Mouse (Mus musculus) forebrain, embryonic 16.5 days (tissue): ENCODE data around the gene Ablim1. TPM values are rescaled to one million over a fixed set of nuclear protein-coding genes. Genes with fewer than 3 reads are reported as not detected.

Source experiments
- ATAC-seq: fragments of 200-750 bp; cut with Nextera tagmentation; 2 replicates; pipeline ENCODE4 v1.8.0; 2017; ENCODE audit warnings: mild to moderate bottlenecking, moderate library complexity
- H3K27ac ChIP-seq: fragments of 300-500 bp; sonication (generic); 2 replicates; pipeline ENCODE4 v1.5.1; 2014; ENCODE audit warnings: low read length, control low read depth
- H3K27me3 ChIP-seq: fragments of 300-500 bp; sonication (generic); replicated peaks from 2 replicates; pipeline ENCODE4 v1.6.1; 2014; ENCODE audit warnings: low read length; ENCODE audit not compliant: control insufficient read depth, insufficient read depth
- H3K36me3 ChIP-seq: fragments of 300-500 bp; sonication (generic); 2 replicates; pipeline ENCODE4 v1.6.1; 2014; ENCODE audit not compliant: control insufficient read depth, insufficient read depth
- H3K4me1 ChIP-seq: fragments of 300-500 bp; sonication (generic); replicated peaks from 2 replicates; pipeline ENCODE4 v1.6.1; 2014; ENCODE audit warnings: low read length; ENCODE audit not compliant: control insufficient read depth, insufficient read depth
- H3K4me2 ChIP-seq: fragments of 300-500 bp; sonication (generic); 2 replicates; pipeline ENCODE4 v1.6.1; 2014; ENCODE audit warnings: mild to moderate bottlenecking, low read length, control low read depth
- H3K4me3 ChIP-seq: fragments of 300-500 bp; sonication (generic); replicated peaks from 2 replicates; pipeline ENCODE4 v1.5.1; 2014; ENCODE audit warnings: mild to moderate bottlenecking, low read length, control low read depth
- H3K9ac ChIP-seq: fragments of 300-500 bp; sonication (generic); replicated peaks from 2 replicates; pipeline ENCODE4 v1.6.1; 2014; ENCODE audit warnings: low read depth, low read length, control low read depth
- H3K9me3 ChIP-seq: fragments of 300-500 bp; sonication (generic); 2 replicates; pipeline ENCODE4 v1.6.1; 2016; ENCODE audit warnings: low read length; ENCODE audit not compliant: control insufficient read depth
- WGBS: fragments of 180-500 bp; shearing (Covaris S2); extraction: QIAGEN DNeasy Blood & Tissue Kit; methylation state at CpG from one replicate; pipeline ENCODE4 v1.1.7; 2014; 5-methylcytosine and 5-hydroxymethylcytosine counted together
- polyA plus RNA-seq: library from polyadenylated mRNA; unstranded; fragments of >200 nt; fragmentation: Nextera tagmentation; extraction: Ambion mirVana; gene quantifications from 2 replicates; pipeline ENCODE4 v1.2.1, GENCODE M21; 2015

The Ablim1 gene
- polyA plus RNA-seq, 1 experiment from 2014 or later = 47.1 TPM

DNA sequence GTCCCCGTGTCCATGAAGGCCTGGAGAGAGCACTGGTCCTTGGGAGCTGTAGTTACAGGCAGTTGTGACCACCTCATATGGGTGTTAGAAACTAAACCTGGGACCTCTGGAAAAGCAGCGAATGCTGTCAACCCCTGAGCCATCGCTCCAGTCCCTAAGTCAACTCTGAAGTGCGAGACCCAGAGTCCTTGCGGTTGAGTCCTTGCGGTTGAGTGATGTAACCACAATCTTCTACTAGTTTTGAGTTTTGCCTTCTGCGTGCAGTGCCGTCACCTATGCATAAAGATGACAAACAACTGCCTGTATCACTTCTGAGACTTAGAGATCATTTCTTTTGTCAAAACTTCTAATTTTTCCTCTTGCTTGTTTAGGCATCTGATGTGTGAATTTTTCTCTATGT lies 200.7 kb downstream of the Ablim1 start:
- H3K36me3 ChIP-seq = no peaks in the 10 kb centered on the region
- no peaks in the 10 kb centered on the region for H3K9me3 ChIP-seq
- no peak overlapping the region for H3K4me3 ChIP-seq
- H3K27ac ChIP-seq = no peak overlapping the region
- H3K4me2 ChIP-seq = no peak overlapping the region
- 95% methylated on average over 8 of the region's 8 CpGs for WGBS
- peaks cover 20% of the 10 kb centered on the region for H3K4me1 ChIP-seq
- no peak for ATAC-seq
- H3K27me3 ChIP-seq = no peaks in the 10 kb centered on the region
- no peak overlapping the region for H3K9ac ChIP-seq

GRCm38 (mm10) chr19:57112816-57113406 lies 201.8 kb downstream of the Ablim1 start:
- no peak for ATAC-seq
- 47% methylated on average over 9 of the region's 9 CpGs for WGBS
- Histone ChIP-seq H3K9ac (no peak overlapping the region), H3K36me3 (no peaks in the 10 kb centered on the region), H3K4me3 (no peak overlapping the region), H3K27ac (peak overlapping the region; percentile 5), H3K27me3 (no peaks in the 10 kb centered on the region), H3K9me3 (no peaks in the 10 kb centered on the region), H3K4me1 (peaks cover 11% of the 10 kb centered on the region), H3K4me2 (no peak overlapping the region)

DNA sequence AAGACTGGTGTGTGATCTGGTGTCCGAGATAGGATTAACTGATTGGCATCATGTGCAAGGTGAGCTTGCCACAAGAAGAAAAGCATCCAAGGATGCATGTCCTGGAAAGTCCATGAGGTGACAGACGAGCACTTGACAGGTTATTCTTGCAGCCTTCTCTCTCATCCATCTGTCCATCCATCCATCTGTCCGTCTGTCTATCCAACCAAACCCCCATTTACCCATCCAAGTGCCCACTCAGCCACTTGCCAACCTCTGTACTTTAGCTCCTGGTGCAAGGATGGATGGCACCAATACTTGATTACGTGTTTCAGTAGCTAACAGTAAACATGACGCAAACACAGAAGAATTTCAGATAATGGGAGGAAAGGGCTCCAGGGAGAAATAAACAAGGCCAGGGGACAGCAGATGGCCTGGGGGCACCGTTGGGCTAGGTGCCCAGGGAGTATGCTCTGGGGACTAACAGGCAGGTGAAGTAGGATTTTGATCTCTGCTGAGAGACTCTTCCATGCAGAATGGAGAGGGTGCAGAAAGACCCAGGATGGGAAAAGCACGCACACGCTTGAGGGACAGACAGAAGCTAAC lies 202.4 kb downstream of the Ablim1 start:
- no peak overlapping the region for H3K9ac ChIP-seq
- no peak for ATAC-seq
- no peaks in the 10 kb centered on the region for H3K27me3 ChIP-seq
- H3K36me3 ChIP-seq = no peaks in the 10 kb centered on the region
- H3K4me1 ChIP-seq = peaks cover 8% of the 10 kb centered on the region; the same call in 1 of the 2 replicates
- WGBS = 74% methylated on average over 8 of the region's 8 CpGs
- peak overlapping the region; percentile 5 for H3K27ac ChIP-seq
- no peak overlapping the region for H3K4me2 ChIP-seq
- H3K4me3 ChIP-seq = no peak overlapping the region
- no peaks in the 10 kb centered on the region for H3K9me3 ChIP-seq

GRCm38 (mm10) chr19:57111301-57111700 lies 203.4 kb downstream of the Ablim1 start:
- H3K36me3 ChIP-seq = no peaks in the 10 kb centered on the region

GRCm38 (mm10) chr19:57109620-57110019 lies 205.1 kb downstream of the Ablim1 start:
- 81% methylated on average over 7 of the region's 7 CpGs for WGBS
- ATAC-seq = no peak

More at GRCm38 (mm10) chr19:57111301-57111700, 203.4 kb downstream of the Ablim1 start:
- Histone ChIP-seq H3K4me1 (peaks cover 8% of the 10 kb centered on the region; the same call in 1 of the 2 replicates), H3K27ac (no peak overlapping the region), H3K9me3 (no peaks in the 10 kb centered on the region), H3K27me3 (no peaks in the 10 kb centered on the region), H3K9ac (no peak overlapping the region), H3K4me2 (no peak overlapping the region), H3K4me3 (no peak overlapping the region)
- WGBS = 82% methylated on average over 6 of the region's 6 CpGs
- ATAC-seq = no peak

DNA sequence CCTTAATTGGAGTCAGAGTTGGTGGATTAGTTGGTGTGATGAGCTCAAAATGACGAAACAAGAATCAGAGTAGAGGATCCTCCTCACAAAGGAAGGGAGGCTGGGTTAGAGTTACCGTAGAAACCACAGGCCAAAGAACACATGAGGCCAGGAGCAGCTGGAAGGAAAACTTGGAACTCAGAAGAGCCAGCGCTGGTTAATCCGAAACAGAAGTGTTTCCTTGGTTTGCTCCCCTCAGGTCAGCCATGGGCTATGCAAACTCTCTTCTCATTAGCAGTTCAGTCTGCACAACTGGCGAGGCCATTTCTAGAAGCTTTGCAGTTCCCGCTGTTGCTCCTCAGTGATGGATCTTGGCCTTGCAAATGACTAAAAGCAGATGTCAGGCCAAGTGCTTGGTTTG lies 208.2 kb downstream of the Ablim1 start:
- H3K9me3 ChIP-seq = no peaks in the 10 kb centered on the region
- 74% methylated on average over 6 of the region's 6 CpGs for WGBS
- H3K27ac ChIP-seq = no peak overlapping the region
- no peaks in the 10 kb centered on the region for H3K4me1 ChIP-seq
- no peak overlapping the region for H3K4me3 ChIP-seq
- no peaks in the 10 kb centered on the region for H3K36me3 ChIP-seq
- no peak overlapping the region for H3K4me2 ChIP-seq
- ATAC-seq = no peak
- no peaks in the 10 kb centered on the region for H3K27me3 ChIP-seq
- H3K9ac ChIP-seq = no peak overlapping the region

More at GRCm38 (mm10) chr19:57109620-57110019, 205.1 kb downstream of the Ablim1 start:
- no peak overlapping the region for H3K4me3 ChIP-seq
- no peak overlapping the region for H3K4me2 ChIP-seq
- no peaks in the 10 kb centered on the region for H3K36me3 ChIP-seq
- no peak overlapping the region for H3K27ac ChIP-seq
- H3K4me1 ChIP-seq = peaks cover 8% of the 10 kb centered on the region; the same call in 1 of the 2 replicates
- H3K9ac ChIP-seq = no peak overlapping the region
- no peaks in the 10 kb centered on the region for H3K27me3 ChIP-seq
- H3K9me3 ChIP-seq = no peaks in the 10 kb centered on the region

DNA sequence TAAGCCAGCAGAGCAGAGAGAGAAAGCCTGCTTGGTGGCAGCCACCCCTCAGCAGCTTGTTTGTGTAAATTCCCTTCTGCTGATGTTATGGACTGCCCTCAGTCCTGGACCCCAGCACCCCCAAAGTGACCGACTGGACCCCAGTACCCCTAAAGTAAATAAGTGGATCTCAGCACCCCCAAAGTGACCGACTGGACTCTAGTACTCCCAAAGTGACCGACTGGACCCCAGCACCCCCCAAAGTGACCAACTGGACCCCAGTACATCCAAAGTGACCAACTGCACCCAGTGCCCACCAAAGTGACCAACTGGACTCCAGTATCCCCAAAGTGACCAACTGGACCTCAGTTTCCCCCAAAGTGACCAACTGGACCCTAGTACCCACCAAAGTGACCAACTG lies 208.7 kb downstream of the Ablim1 start:
- WGBS = 95% methylated on average over 3 of the region's 3 CpGs
- Histone ChIP-seq H3K27ac (no peak overlapping the region), H3K9ac (no peak overlapping the region), H3K4me3 (no peak overlapping the region), H3K27me3 (no peaks in the 10 kb centered on the region), H3K36me3 (no peaks in the 10 kb centered on the region), H3K4me2 (no peak overlapping the region), H3K9me3 (no peaks in the 10 kb centered on the region), H3K4me1 (no peaks in the 10 kb centered on the region)
- no peak for ATAC-seq

DNA sequence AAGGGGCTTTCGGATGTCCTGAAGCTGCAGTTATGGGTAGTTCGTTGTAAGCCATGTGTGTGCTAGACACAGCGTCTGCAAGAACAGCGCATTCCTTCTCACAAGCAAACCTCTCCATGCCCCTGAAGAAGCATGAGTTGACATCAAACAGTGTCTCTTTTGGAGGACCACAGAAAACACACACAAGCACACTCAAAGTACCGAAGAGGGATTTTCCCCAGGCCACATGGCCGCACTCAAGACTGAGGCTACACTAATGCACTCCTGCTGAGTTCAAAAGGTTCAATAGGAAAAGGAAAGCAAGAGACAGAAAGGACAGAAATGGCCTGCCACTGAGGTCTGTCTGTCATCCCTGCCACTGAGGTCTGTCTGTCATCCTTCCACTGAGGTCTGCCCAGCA lies 209.6 kb downstream of the Ablim1 start:
- Histone ChIP-seq H3K9ac (no peak overlapping the region), H3K36me3 (no peaks in the 10 kb centered on the region), H3K4me2 (no peak overlapping the region), H3K4me1 (no peaks in the 10 kb centered on the region), H3K4me3 (no peak overlapping the region), H3K9me3 (no peaks in the 10 kb centered on the region), H3K27ac (no peak overlapping the region), H3K27me3 (no peaks in the 10 kb centered on the region)
- no peak for ATAC-seq
- WGBS = 72% methylated on average over 6 of the region's 6 CpGs

- no peak for ATAC-seq
- Histone ChIP-seq H3K36me3 (no peaks in the 10 kb centered on the region), H3K27ac (no peak overlapping the region; the same call in 1 of the 2 replicates), H3K4me1 (0 out of 2 replicates have a peak, but pooled peaks cover under 1% of the 10 kb centered on the region), H3K9ac (no peak overlapping the region), H3K27me3 (no peaks in the 10 kb centered on the region), H3K4me3 (no peak overlapping the region), H3K9me3 (no peaks in the 10 kb centered on the region), H3K4me2 (no peak overlapping the region)
- 70% methylated on average over 5 of the region's 5 CpGs for WGBS
Observed at GRCm38 (mm10) chr19:57104171-57104748, 210.5 kb downstream of the Ablim1 start.
